Mouse (Mus musculus): ENCODE data around the gene Rasgrp3. TPM values are rescaled to one million over a fixed set of nuclear protein-coding genes. Genes with fewer than 3 reads are reported as not detected.

The Rasgrp3 gene
- polyA plus RNA-seq, 1 experiment, result 15.6 TPM

GRCm38 (mm10) chr17:75463645-75464044, 27.9 kb downstream of the Rasgrp3 start:
- no peak for TF ChIP-seq CTCF (IDR thresholded peaks at IDR 0.05; ENCODE audit: borderline replicate concordance, insufficient read depth, low read depth, low read length)
- TF ChIP-seq POLR2A (IDR thresholded peaks at IDR 0.05; ENCODE audit: borderline replicate concordance, insufficient read depth, low read length), result no peak
- WGBS, result 83% methylated on average over 2 of the region's 2 CpGs
- H3K4me1 ChIP-seq (ENCODE audit: control insufficient read depth, insufficient read depth, low read length), result peaks cover 4% of the 10 kb centered on the region; the same call in 1 of the 2 replicates

GRCm38 (mm10) chr17:75464331-75464982, 28.8 kb downstream of the Rasgrp3 start:
- Histone ChIP-seq H3K27ac (ENCODE audit: insufficient read depth, low read length) (no peak overlapping the region), H3K4me1 (ENCODE audit: control insufficient read depth, insufficient read depth, low read length) (peaks cover 4% of the 10 kb centered on the region; the same call in 1 of the 2 replicates), H3K27me3 (ENCODE audit: control insufficient read depth, insufficient read depth, low read length) (no peaks in the 10 kb centered on the region), H3K4me3 (replicated peaks; ENCODE audit: insufficient read depth, low read depth, low read length) (no peak overlapping the region)
- WGBS, result 10% methylated on average over 9 of the region's 9 CpGs
- no peak for TF ChIP-seq CTCF (IDR thresholded peaks at IDR 0.05; ENCODE audit: borderline replicate concordance, insufficient read depth, low read depth, low read length)
- no peak for TF ChIP-seq POLR2A (IDR thresholded peaks at IDR 0.05; ENCODE audit: borderline replicate concordance, insufficient read depth, low read length)
- no peak for DNase-seq

More at GRCm38 (mm10) chr17:75463645-75464044, 27.9 kb downstream of the Rasgrp3 start:
- no peak overlapping the region for H3K4me3 ChIP-seq (replicated peaks; ENCODE audit: insufficient read depth, low read depth, low read length)
- H3K27me3 ChIP-seq (ENCODE audit: control insufficient read depth, insufficient read depth, low read length), result no peaks in the 10 kb centered on the region
- H3K27ac ChIP-seq (ENCODE audit: insufficient read depth, low read length), result no peak overlapping the region
- no peak for DNase-seq

GRCm38 (mm10) chr17:75464983-75465634, 29.4 kb downstream of the Rasgrp3 start:
- Histone ChIP-seq H3K27me3 (ENCODE audit: control insufficient read depth, insufficient read depth, low read length) (no peaks in the 10 kb centered on the region), H3K4me1 (ENCODE audit: control insufficient read depth, insufficient read depth, low read length) (peaks cover 4% of the 10 kb centered on the region; the same call in 1 of the 2 replicates), H3K4me3 (replicated peaks; ENCODE audit: insufficient read depth, low read depth, low read length) (no peak overlapping the region), H3K27ac (ENCODE audit: insufficient read depth, low read length) (peak overlapping the region; percentile 31; the same call in 1 of the 2 replicates)
- WGBS, result 2% methylated on average over 15 of the region's 15 CpGs
- TF ChIP-seq CTCF (IDR thresholded peaks at IDR 0.05; ENCODE audit: borderline replicate concordance, insufficient read depth, low read depth, low read length) (no peak), POLR2A (IDR thresholded peaks at IDR 0.05; ENCODE audit: borderline replicate concordance, insufficient read depth, low read length) (no peak)
- peak; percentile 17 to 30 for DNase-seq

GRCm38 (mm10) chr17:75465635-75465997, 29.9 kb downstream of the Rasgrp3 start:
- Histone ChIP-seq H3K4me1 (ENCODE audit: control insufficient read depth, insufficient read depth, low read length) (peaks cover 4% of the 10 kb centered on the region; the same call in 1 of the 2 replicates), H3K27ac (ENCODE audit: insufficient read depth, low read length) (peak overlapping the region; percentile 31; the same call in 1 of the 2 replicates), H3K4me3 (replicated peaks; ENCODE audit: insufficient read depth, low read depth, low read length) (no peak overlapping the region), H3K27me3 (ENCODE audit: control insufficient read depth, insufficient read depth, low read length) (no peaks in the 10 kb centered on the region)
- TF ChIP-seq POLR2A (IDR thresholded peaks at IDR 0.05; ENCODE audit: borderline replicate concordance, insufficient read depth, low read length) (no peak), CTCF (IDR thresholded peaks at IDR 0.05; ENCODE audit: borderline replicate concordance, insufficient read depth, low read depth, low read length) (no peak)
- DNase-seq, result no peak
- WGBS, result 27% methylated on average over 14 of the region's 14 CpGs

- Histone ChIP-seq H3K4me1 (ENCODE audit: control insufficient read depth, insufficient read depth, low read length) (peaks cover 4% of the 10 kb centered on the region; the same call in 1 of the 2 replicates), H3K27me3 (ENCODE audit: control insufficient read depth, insufficient read depth, low read length) (no peaks in the 10 kb centered on the region), H3K4me3 (replicated peaks; ENCODE audit: insufficient read depth, low read depth, low read length) (no peak overlapping the region), H3K27ac (ENCODE audit: insufficient read depth, low read length) (no peak overlapping the region)
- 92% methylated on average over 4 of the region's 4 CpGs for WGBS
- no peak for DNase-seq
- TF ChIP-seq CTCF (IDR thresholded peaks at IDR 0.05; ENCODE audit: borderline replicate concordance, insufficient read depth, low read depth, low read length) (no peak), POLR2A (IDR thresholded peaks at IDR 0.05; ENCODE audit: borderline replicate concordance, insufficient read depth, low read length) (no peak)
Observed at GRCm38 (mm10) chr17:75466948-75467347, 31.3 kb downstream of the Rasgrp3 start.

- no peak for TF ChIP-seq CTCF (IDR thresholded peaks at IDR 0.05; ENCODE audit: borderline replicate concordance, insufficient read depth, low read depth, low read length)
- no peak for TF ChIP-seq POLR2A (IDR thresholded peaks at IDR 0.05; ENCODE audit: borderline replicate concordance, insufficient read depth, low read length)
- WGBS, result 84% methylated on average over 2 of the region's 2 CpGs
- Histone ChIP-seq H3K4me1 (ENCODE audit: control insufficient read depth, insufficient read depth, low read length) (peaks cover 4% of the 10 kb centered on the region; the same call in 1 of the 2 replicates), H3K27ac (ENCODE audit: insufficient read depth, low read length) (no peak overlapping the region), H3K4me3 (replicated peaks; ENCODE audit: insufficient read depth, low read depth, low read length) (no peak overlapping the region), H3K27me3 (ENCODE audit: control insufficient read depth, insufficient read depth, low read length) (no peaks in the 10 kb centered on the region)
- DNase-seq, result no peak
Observed at GRCm38 (mm10) chr17:75467526-75467925, 31.8 kb downstream of the Rasgrp3 start.

- 94% methylated on average over 10 of the region's 10 CpGs for WGBS
- no peak for TF ChIP-seq CTCF (IDR thresholded peaks at IDR 0.05; ENCODE audit: borderline replicate concordance, insufficient read depth, low read depth, low read length)
- TF ChIP-seq POLR2A (IDR thresholded peaks at IDR 0.05; ENCODE audit: borderline replicate concordance, insufficient read depth, low read length), result no peak
Observed at GRCm38 (mm10) chr17:75468479-75469114, 32.9 kb downstream of the Rasgrp3 start.

More at GRCm38 (mm10) chr17:75468479-75469114, 32.9 kb downstream of the Rasgrp3 start:
- no peak overlapping the region for H3K27ac ChIP-seq (ENCODE audit: insufficient read depth, low read length)
- DNase-seq, result no peak
- peaks cover 4% of the 10 kb centered on the region; the same call in 1 of the 2 replicates for H3K4me1 ChIP-seq (ENCODE audit: control insufficient read depth, insufficient read depth, low read length)
- no peak overlapping the region for H3K4me3 ChIP-seq (replicated peaks; ENCODE audit: insufficient read depth, low read depth, low read length)
- no peaks in the 10 kb centered on the region for H3K27me3 ChIP-seq (ENCODE audit: control insufficient read depth, insufficient read depth, low read length)
